Mouse (Mus musculus): ENCODE data around the gene Snrpe. TPM values are rescaled to one million over a fixed set of nuclear protein-coding genes. Genes with fewer than 3 reads are reported as not detected.

The Snrpe gene
- polyA plus RNA-seq (2014; fragmentation: Nextera tagmentation; extraction: Ambion mirVana): 538 and 740 TPM in 2 replicates

DNA sequence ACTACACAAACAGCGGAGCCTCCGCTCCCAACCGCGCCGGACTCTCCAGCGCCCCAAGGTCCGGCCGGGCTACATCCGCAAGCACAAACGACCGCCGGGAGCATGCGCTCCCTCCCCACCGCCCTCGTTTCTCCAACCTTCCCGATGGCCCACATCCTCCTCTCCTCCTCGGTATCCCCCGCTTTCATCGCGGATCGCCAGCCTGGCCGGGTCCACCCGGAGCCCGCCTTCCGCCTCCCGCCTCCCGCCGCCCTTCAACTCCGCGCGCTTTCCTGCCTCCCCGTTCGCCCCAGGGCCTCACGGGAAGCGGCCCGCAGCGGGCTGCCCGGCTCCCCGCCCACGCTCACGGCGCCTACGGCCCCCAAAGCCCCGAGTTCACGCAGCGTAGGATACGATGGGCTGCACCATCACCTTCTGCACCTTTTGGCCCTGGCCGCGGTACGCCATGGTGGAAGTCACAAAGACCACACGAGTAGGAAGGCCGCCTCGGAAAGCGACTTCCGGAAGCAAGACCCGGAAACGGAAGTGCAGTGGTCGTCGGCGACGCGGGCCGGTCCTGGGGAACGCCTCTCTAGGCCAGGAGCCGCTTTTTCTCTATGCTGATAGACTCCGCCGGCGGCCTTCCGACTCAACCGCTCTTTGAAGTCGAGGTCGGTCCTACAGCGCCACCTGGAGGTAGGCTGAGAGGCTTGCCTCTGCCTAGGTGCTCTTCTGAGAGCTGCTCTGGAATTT lies at the start of gene Snrpe:
Gene Snrpe (minus strand): TSS at position 521 of the 732 bp plus-strand sequence.
- Histone ChIP-seq H3K4me3 (ENCODE audit: low read depth, low read length) (peak within 1 kb of the TSS; percentile 92), H3K27ac (ENCODE audit: low read depth, low read length) (peak within 1 kb of the TSS; percentile 85), H3K4me1 (ENCODE audit: control insufficient read depth, insufficient read depth, low read length) (peaks cover 4% of the 10 kb centered on the region; the same call in 1 of the 2 replicates), H3K9ac (ENCODE audit: low read length) (peak within 1 kb of the TSS; percentile 94), H3K27me3 (replicated peaks; ENCODE audit: control insufficient read depth, insufficient read depth, low read length) (no peaks in the 10 kb centered on the region), H3K4me2 (ENCODE audit: low read length) (peak within 1 kb of the TSS; percentile 71), H3K9me3 (replicated peaks; ENCODE audit: control insufficient read depth, low read length) (no peaks in the 10 kb centered on the region), H3K36me3 (ENCODE audit: control insufficient read depth, insufficient read depth, low read length) (peaks cover 40% of the 10 kb centered on the region)
- DNase-seq (ENCODE audit: low spot score) (peak; percentile 100), ATAC-seq (peak; percentile 99)
- under 1% methylated on average over 73 of the region's 73 CpGs for WGBS

- peaks cover 26% of the 10 kb centered on the region for H3K36me3 ChIP-seq (ENCODE audit: control insufficient read depth, insufficient read depth, low read length)
- WGBS: 91% methylated on average over 3 of the region's 3 CpGs
- DNase-seq (ENCODE audit: low spot score): no peak
- no peaks in the 10 kb centered on the region for H3K9me3 ChIP-seq (replicated peaks; ENCODE audit: control insufficient read depth, low read length)
- H3K4me3 ChIP-seq (ENCODE audit: low read depth, low read length): no peak overlapping the region
- no peak overlapping the region for H3K9ac ChIP-seq (ENCODE audit: low read length)
- H3K27ac ChIP-seq (ENCODE audit: low read depth, low read length): no peak overlapping the region
- H3K27me3 ChIP-seq (replicated peaks; ENCODE audit: control insufficient read depth, insufficient read depth, low read length): no peaks in the 10 kb centered on the region
- no peak for ATAC-seq
- H3K4me1 ChIP-seq (ENCODE audit: control insufficient read depth, insufficient read depth, low read length): peaks cover 33% of the 10 kb centered on the region
- H3K4me2 ChIP-seq (ENCODE audit: low read length): no peak overlapping the region
These were observed 48.8 kb upstream of the Snrpe start for GRCm38 (mm10) chr1:133658878-133659277.

DNA sequence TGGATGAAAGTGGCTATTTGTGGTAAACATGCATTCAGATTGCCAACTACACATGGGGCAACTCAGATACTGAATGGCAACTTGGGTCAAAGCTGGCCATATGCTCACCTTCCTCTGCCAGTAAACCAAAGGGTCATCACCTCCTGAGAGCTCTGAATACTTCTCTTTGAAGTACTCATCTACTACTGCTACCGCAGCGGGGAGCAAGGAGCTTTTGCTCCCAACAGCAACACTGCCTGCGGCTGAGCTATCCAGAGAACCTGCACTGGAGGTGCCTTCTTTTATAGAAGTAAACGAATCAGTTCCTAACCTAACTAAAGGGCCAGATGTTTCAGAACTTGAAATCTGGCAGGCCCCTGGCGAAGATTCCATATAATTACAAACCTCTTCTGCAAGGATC lies 46.7 kb upstream of the Snrpe start:
- WGBS: 75% methylated on average over 5 of the region's 5 CpGs
- Histone ChIP-seq H3K9me3 (replicated peaks; ENCODE audit: control insufficient read depth, low read length) (no peaks in the 10 kb centered on the region), H3K4me2 (ENCODE audit: low read length) (no peak overlapping the region), H3K27ac (ENCODE audit: low read depth, low read length) (no peak overlapping the region), H3K36me3 (ENCODE audit: control insufficient read depth, insufficient read depth, low read length) (peaks cover 33% of the 10 kb centered on the region), H3K27me3 (replicated peaks; ENCODE audit: control insufficient read depth, insufficient read depth, low read length) (no peaks in the 10 kb centered on the region), H3K9ac (ENCODE audit: low read length) (no peak overlapping the region), H3K4me1 (ENCODE audit: control insufficient read depth, insufficient read depth, low read length) (peaks cover 33% of the 10 kb centered on the region), H3K4me3 (ENCODE audit: low read depth, low read length) (no peak overlapping the region)
- no peak for DNase-seq (ENCODE audit: low spot score)
- no peak for ATAC-seq

DNA sequence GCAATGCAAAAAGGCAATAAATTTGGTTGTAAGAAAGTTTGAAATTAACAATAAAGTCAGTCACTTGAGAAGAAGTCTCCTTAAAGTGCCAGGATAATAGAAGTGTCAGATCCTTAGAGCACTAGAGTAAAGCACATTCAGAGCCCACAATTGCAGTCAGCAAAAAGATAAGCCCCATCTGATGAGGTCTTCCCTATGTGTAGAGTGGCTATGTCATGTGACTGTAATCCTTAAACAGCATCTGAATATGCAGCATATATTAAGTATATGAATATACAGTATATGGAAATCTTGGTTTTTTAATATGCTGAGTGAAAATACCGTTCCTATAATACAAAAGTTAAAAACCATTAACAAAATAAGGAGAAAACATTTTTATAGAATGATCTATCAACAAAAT lies 42.9 kb upstream of the Snrpe start:
- Histone ChIP-seq H3K36me3 (ENCODE audit: control insufficient read depth, insufficient read depth, low read length) (peaks cover 29% of the 10 kb centered on the region), H3K27ac (ENCODE audit: low read depth, low read length) (no peak overlapping the region), H3K4me2 (ENCODE audit: low read length) (no peak overlapping the region), H3K4me3 (ENCODE audit: low read depth, low read length) (no peak overlapping the region), H3K9me3 (replicated peaks; ENCODE audit: control insufficient read depth, low read length) (no peaks in the 10 kb centered on the region), H3K9ac (ENCODE audit: low read length) (no peak overlapping the region), H3K4me1 (ENCODE audit: control insufficient read depth, insufficient read depth, low read length) (peaks cover 14% of the 10 kb centered on the region), H3K27me3 (replicated peaks; ENCODE audit: control insufficient read depth, insufficient read depth, low read length) (no peaks in the 10 kb centered on the region)
- no peak for ATAC-seq
- no peak for DNase-seq (ENCODE audit: low spot score)
- WGBS: 90% methylated on average over 1 of the region's 1 CpGs

- H3K4me3 ChIP-seq (ENCODE audit: low read depth, low read length): no peak overlapping the region
- H3K9me3 ChIP-seq (replicated peaks; ENCODE audit: control insufficient read depth, low read length): no peaks in the 10 kb centered on the region
- no peak overlapping the region for H3K4me2 ChIP-seq (ENCODE audit: low read length)
- no peak overlapping the region for H3K27ac ChIP-seq (ENCODE audit: low read depth, low read length)
- H3K36me3 ChIP-seq (ENCODE audit: control insufficient read depth, insufficient read depth, low read length): peaks cover 34% of the 10 kb centered on the region
- no peak for ATAC-seq
- DNase-seq (ENCODE audit: low spot score): no peak
- 92% methylated on average over 7 of the region's 7 CpGs for WGBS
- no peaks in the 10 kb centered on the region for H3K4me1 ChIP-seq (ENCODE audit: control insufficient read depth, insufficient read depth, low read length)
- H3K27me3 ChIP-seq (replicated peaks; ENCODE audit: control insufficient read depth, insufficient read depth, low read length): no peaks in the 10 kb centered on the region
- no peak overlapping the region for H3K9ac ChIP-seq (ENCODE audit: low read length)
These were observed 40.4 kb upstream of the Snrpe start for GRCm38 (mm10) chr1:133650288-133651055.

DNA sequence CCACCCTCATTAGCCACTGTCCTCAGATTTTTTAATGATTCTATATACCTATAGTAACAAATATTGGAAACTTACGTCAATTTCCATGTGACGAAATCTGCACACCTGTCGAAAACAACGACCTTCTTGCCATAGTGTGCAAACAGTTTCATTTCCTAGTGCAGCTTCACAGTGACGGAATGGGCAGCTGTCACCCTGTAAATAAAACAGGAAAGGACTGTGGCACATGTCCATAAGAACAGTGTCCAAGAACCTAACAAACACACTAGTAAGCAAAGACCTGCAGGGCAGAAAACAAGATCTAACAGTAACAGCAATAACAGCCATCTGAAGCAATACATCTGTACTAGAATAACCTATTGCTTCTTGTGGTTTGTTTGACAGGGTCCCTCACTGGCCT lies 35.6 kb upstream of the Snrpe start:
- 93% methylated on average over 5 of the region's 5 CpGs for WGBS
- ATAC-seq (no peak), DNase-seq (ENCODE audit: low spot score) (no peak)
- no peak overlapping the region for H3K9ac ChIP-seq (ENCODE audit: low read length)
- H3K9me3 ChIP-seq (replicated peaks; ENCODE audit: control insufficient read depth, low read length): no peaks in the 10 kb centered on the region
- H3K4me2 ChIP-seq (ENCODE audit: low read length): no peak overlapping the region
- no peak overlapping the region for H3K4me3 ChIP-seq (ENCODE audit: low read depth, low read length)
- H3K36me3 ChIP-seq (ENCODE audit: control insufficient read depth, insufficient read depth, low read length): peaks cover 65% of the 10 kb centered on the region
- H3K27me3 ChIP-seq (replicated peaks; ENCODE audit: control insufficient read depth, insufficient read depth, low read length): no peaks in the 10 kb centered on the region
- H3K4me1 ChIP-seq (ENCODE audit: control insufficient read depth, insufficient read depth, low read length): no peaks in the 10 kb centered on the region
- H3K27ac ChIP-seq (ENCODE audit: low read depth, low read length): no peak overlapping the region

GRCm38 (mm10) chr1:133641163-133641562 lies 31.1 kb upstream of the Snrpe start:
- H3K4me3 ChIP-seq (ENCODE audit: low read depth, low read length): no peak overlapping the region
- 96% methylated on average over 2 of the region's 2 CpGs for WGBS
- DNase-seq (ENCODE audit: low spot score) (no peak), ATAC-seq (no peak)
- no peaks in the 10 kb centered on the region for H3K9me3 ChIP-seq (replicated peaks; ENCODE audit: control insufficient read depth, low read length)
- H3K36me3 ChIP-seq (ENCODE audit: control insufficient read depth, insufficient read depth, low read length): peaks cover 96% of the 10 kb centered on the region
- no peak overlapping the region for H3K4me2 ChIP-seq (ENCODE audit: low read length)
- H3K9ac ChIP-seq (ENCODE audit: low read length): no peak overlapping the region
- H3K4me1 ChIP-seq (ENCODE audit: control insufficient read depth, insufficient read depth, low read length): no peaks in the 10 kb centered on the region
- H3K27me3 ChIP-seq (replicated peaks; ENCODE audit: control insufficient read depth, insufficient read depth, low read length): no peaks in the 10 kb centered on the region
- no peak overlapping the region for H3K27ac ChIP-seq (ENCODE audit: low read depth, low read length)

DNA sequence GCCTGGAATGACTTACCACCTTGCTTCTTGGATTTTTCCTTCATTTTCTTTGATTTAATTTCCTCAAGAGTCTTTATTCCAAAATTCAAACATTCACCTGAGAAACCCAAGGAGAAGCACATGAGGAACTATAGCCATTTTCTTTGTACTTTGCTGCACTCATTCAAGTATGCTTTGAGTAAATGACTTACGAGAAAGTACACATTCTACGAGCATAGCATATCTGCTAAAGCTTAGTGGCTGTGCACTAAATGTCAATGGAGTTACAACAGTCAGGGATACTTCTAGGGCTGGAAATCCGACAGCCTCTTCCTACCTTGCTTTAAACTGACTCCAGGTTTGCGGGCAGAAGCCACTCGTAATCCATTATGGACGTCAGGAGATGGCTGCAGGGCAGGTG lies 28.4 kb upstream of the Snrpe start:
- ATAC-seq (no peak), DNase-seq (ENCODE audit: low spot score) (no peak)
- no peak overlapping the region for H3K27ac ChIP-seq (ENCODE audit: low read depth, low read length)
- no peaks in the 10 kb centered on the region for H3K27me3 ChIP-seq (replicated peaks; ENCODE audit: control insufficient read depth, insufficient read depth, low read length)
- no peaks in the 10 kb centered on the region for H3K9me3 ChIP-seq (replicated peaks; ENCODE audit: control insufficient read depth, low read length)
- no peak overlapping the region for H3K9ac ChIP-seq (ENCODE audit: low read length)
- H3K4me3 ChIP-seq (ENCODE audit: low read depth, low read length): no peak overlapping the region
- no peaks in the 10 kb centered on the region for H3K4me1 ChIP-seq (ENCODE audit: control insufficient read depth, insufficient read depth, low read length)
- H3K36me3 ChIP-seq (ENCODE audit: control insufficient read depth, insufficient read depth, low read length): peaks cover 92% of the 10 kb centered on the region
- H3K4me2 ChIP-seq (ENCODE audit: low read length): no peak overlapping the region
- WGBS: 91% methylated on average over 6 of the region's 6 CpGs

GRCm38 (mm10) chr1:133632168-133632567 lies 22.1 kb upstream of the Snrpe start:
- ATAC-seq (no peak), DNase-seq (ENCODE audit: low spot score) (peak; percentile 13)
- 92% methylated on average over 2 of the region's 2 CpGs for WGBS
- Histone ChIP-seq H3K27ac (ENCODE audit: low read depth, low read length) (no peak overlapping the region), H3K9me3 (replicated peaks; ENCODE audit: control insufficient read depth, low read length) (no peaks in the 10 kb centered on the region), H3K36me3 (ENCODE audit: control insufficient read depth, insufficient read depth, low read length) (peaks cover 92% of the 10 kb centered on the region), H3K27me3 (replicated peaks; ENCODE audit: control insufficient read depth, insufficient read depth, low read length) (no peaks in the 10 kb centered on the region), H3K4me3 (ENCODE audit: low read depth, low read length) (no peak overlapping the region), H3K4me1 (ENCODE audit: control insufficient read depth, insufficient read depth, low read length) (no peaks in the 10 kb centered on the region), H3K9ac (ENCODE audit: low read length) (no peak overlapping the region), H3K4me2 (ENCODE audit: low read length) (no peak overlapping the region)
